Mouse (Mus musculus): ENCODE data around the gene Mia. TPM values are rescaled to one million over a fixed set of nuclear protein-coding genes. Genes with fewer than 3 reads are reported as not detected.

Mia gene
- total and polyA plus RNA-seq, 2 experiments from 2014 or later = 34.2 to 63.6 TPM

DNA sequence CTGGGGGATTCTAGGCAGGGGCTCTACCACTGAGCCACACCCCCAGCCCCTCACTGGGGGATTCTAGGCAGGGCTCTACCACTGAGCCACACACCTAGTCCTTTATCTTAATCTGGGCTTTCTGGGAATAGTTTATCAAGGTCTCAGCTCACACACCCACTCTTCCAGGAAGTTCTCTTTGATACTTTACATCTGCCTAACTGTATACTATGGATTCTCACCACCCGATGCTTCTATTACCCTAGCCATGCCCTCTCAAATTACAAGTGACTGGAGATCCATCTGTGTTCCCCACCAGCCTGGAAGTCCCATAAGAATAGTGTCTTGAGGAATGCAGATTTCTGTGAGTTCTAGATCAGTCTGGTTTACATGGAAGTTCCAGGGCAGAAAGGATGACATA, 41.6 kb upstream of the Mia start:
- no peak for TF ChIP-seq CTCF (IDR thresholded peaks at IDR 0.05; ENCODE audit: low read depth)

DNA sequence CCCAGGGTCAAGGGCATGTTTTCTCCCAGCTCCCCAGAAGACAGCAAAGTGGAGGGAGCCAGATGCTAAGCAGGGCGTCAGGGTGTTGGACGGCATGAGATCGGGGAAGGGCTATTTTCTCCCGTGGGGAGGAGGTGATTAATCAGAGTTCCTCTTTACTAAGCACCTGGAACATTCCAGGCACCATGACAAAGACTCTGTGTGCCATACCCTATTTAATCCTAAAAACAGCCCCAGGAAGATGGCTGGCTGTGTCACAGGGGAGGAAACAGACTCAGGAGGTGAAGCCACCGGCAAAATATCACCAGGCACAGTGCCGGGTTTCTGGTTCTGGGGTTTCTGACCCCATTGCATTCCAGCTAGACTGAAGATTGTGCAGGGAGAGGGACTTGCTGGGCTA, 41.0 kb upstream of the Mia start:
- peaks cover 31% of the 10 kb centered on the region for H3K4me1 ChIP-seq (ENCODE audit: insufficient read depth, low read length)
- H3K36me3 ChIP-seq (ENCODE audit: insufficient read depth, low read length) = no peaks in the 10 kb centered on the region
- no peak overlapping the region for H3K4me3 ChIP-seq (ENCODE audit: low read length)
- H3K27ac ChIP-seq = no peak overlapping the region
- no peak overlapping the region for H3K9ac ChIP-seq (replicated peaks; ENCODE audit: low read length)
- H3K27me3 ChIP-seq (ENCODE audit: insufficient read depth, low read length) = no peaks in the 10 kb centered on the region
- DNase-seq (ENCODE audit: low spot score) (no peak), ATAC-seq (no peak)
- H3K9me3 ChIP-seq (ENCODE audit: low read length) = no peaks in the 10 kb centered on the region
- no peak for TF ChIP-seq CTCF (IDR thresholded peaks at IDR 0.05; ENCODE audit: low read depth)
- 80% methylated on average over 6 of the region's 6 CpGs for WGBS
- no peak overlapping the region for H3K4me2 ChIP-seq (ENCODE audit: low read depth, low read length)

More for the DNA sequence above, 41.6 kb upstream of the Mia start:
- Histone ChIP-seq H3K4me3 (ENCODE audit: low read length) (no peak overlapping the region), H3K4me2 (ENCODE audit: low read depth, low read length) (no peak overlapping the region), H3K27me3 (ENCODE audit: insufficient read depth, low read length) (no peaks in the 10 kb centered on the region), H3K27ac (no peak overlapping the region), H3K9me3 (ENCODE audit: low read length) (no peaks in the 10 kb centered on the region), H3K9ac (replicated peaks; ENCODE audit: low read length) (no peak overlapping the region), H3K36me3 (ENCODE audit: insufficient read depth, low read length) (no peaks in the 10 kb centered on the region), H3K4me1 (ENCODE audit: insufficient read depth, low read length) (peaks cover 35% of the 10 kb centered on the region)
- 93% methylated on average over 1 of the region's 1 CpGs for WGBS
- no peak for ATAC-seq
- DNase-seq (ENCODE audit: low spot score) = no peak

- Histone ChIP-seq H3K4me3 (ENCODE audit: low read length) (no peak overlapping the region), H3K36me3 (ENCODE audit: insufficient read depth, low read length) (0 out of 2 replicates have a peak, but pooled peaks cover 2% of the 10 kb centered on the region), H3K4me2 (ENCODE audit: low read depth, low read length) (no peak overlapping the region), H3K27ac (no peak overlapping the region), H3K9ac (replicated peaks; ENCODE audit: low read length) (no peak overlapping the region), H3K9me3 (ENCODE audit: low read length) (no peaks in the 10 kb centered on the region), H3K27me3 (ENCODE audit: insufficient read depth, low read length) (no peaks in the 10 kb centered on the region), H3K4me1 (ENCODE audit: insufficient read depth, low read length) (peaks cover 11% of the 10 kb centered on the region)
- TF ChIP-seq CTCF (IDR thresholded peaks at IDR 0.05; ENCODE audit: low read depth) = no peak
- no peak for ATAC-seq
- DNase-seq (ENCODE audit: low spot score) = no peak
- WGBS = 59% methylated on average over 11 of the region's 11 CpGs
These were observed 39.0 kb upstream of the Mia start for GRCm38 (mm10) chr7:27219937-27220336.

- DNase-seq (ENCODE audit: low spot score) (no peak), ATAC-seq (no peak)
- H3K9me3 ChIP-seq (ENCODE audit: low read length) = no peaks in the 10 kb centered on the region
- H3K36me3 ChIP-seq (ENCODE audit: insufficient read depth, low read length) = peaks cover 10% of the 10 kb centered on the region; the same call in 1 of the 2 replicates
- H3K27ac ChIP-seq = no peak overlapping the region
- no peak overlapping the region for H3K4me2 ChIP-seq (ENCODE audit: low read depth, low read length)
- TF ChIP-seq CTCF (IDR thresholded peaks at IDR 0.05; ENCODE audit: low read depth) = no peak
- no peak overlapping the region for H3K9ac ChIP-seq (replicated peaks; ENCODE audit: low read length)
- H3K27me3 ChIP-seq (ENCODE audit: insufficient read depth, low read length) = no peaks in the 10 kb centered on the region
- H3K4me1 ChIP-seq (ENCODE audit: insufficient read depth, low read length) = no peaks in the 10 kb centered on the region
- WGBS = 85% methylated on average over 7 of the region's 7 CpGs
- H3K4me3 ChIP-seq (ENCODE audit: low read length) = no peak overlapping the region
These were observed 37.6 kb upstream of the Mia start for GRCm38 (mm10) chr7:27218586-27218985.

GRCm38 (mm10) chr7:27212626-27213025, 31.7 kb upstream of the Mia start:
- WGBS = 87% methylated on average over 2 of the region's 2 CpGs
- DNase-seq (ENCODE audit: low spot score) (no peak), ATAC-seq (no peak)
- Histone ChIP-seq H3K36me3 (ENCODE audit: insufficient read depth, low read length) (peaks cover 42% of the 10 kb centered on the region), H3K27me3 (ENCODE audit: insufficient read depth, low read length) (no peaks in the 10 kb centered on the region), H3K9ac (replicated peaks; ENCODE audit: low read length) (no peak overlapping the region), H3K4me2 (ENCODE audit: low read depth, low read length) (no peak overlapping the region), H3K9me3 (ENCODE audit: low read length) (no peaks in the 10 kb centered on the region), H3K27ac (no peak overlapping the region), H3K4me3 (ENCODE audit: low read length) (no peak overlapping the region), H3K4me1 (ENCODE audit: insufficient read depth, low read length) (no peaks in the 10 kb centered on the region)
- no peak for TF ChIP-seq CTCF (IDR thresholded peaks at IDR 0.05; ENCODE audit: low read depth)

GRCm38 (mm10) chr7:27203730-27204449, 22.9 kb upstream of the Mia start:
- Histone ChIP-seq H3K9ac (replicated peaks; ENCODE audit: low read length) (no peak overlapping the region), H3K9me3 (ENCODE audit: low read length) (no peaks in the 10 kb centered on the region), H3K4me3 (ENCODE audit: low read length) (no peak overlapping the region), H3K27ac (no peak overlapping the region), H3K4me1 (ENCODE audit: insufficient read depth, low read length) (no peaks in the 10 kb centered on the region), H3K4me2 (ENCODE audit: low read depth, low read length) (no peak overlapping the region), H3K36me3 (ENCODE audit: insufficient read depth, low read length) (peaks cover 29% of the 10 kb centered on the region), H3K27me3 (ENCODE audit: insufficient read depth, low read length) (no peaks in the 10 kb centered on the region)
- 93% methylated on average over 8 of the region's 8 CpGs for WGBS
- no peak for ATAC-seq
- DNase-seq (ENCODE audit: low spot score) = no peak
- no peak for TF ChIP-seq CTCF (IDR thresholded peaks at IDR 0.05; ENCODE audit: low read depth)

- WGBS = 93% methylated on average over 8 of the region's 8 CpGs
These were observed 17.8 kb upstream of the Mia start for GRCm38 (mm10) chr7:27198779-27199178.

More at GRCm38 (mm10) chr7:27198779-27199178, 17.8 kb upstream of the Mia start:
- Histone ChIP-seq H3K27me3 (ENCODE audit: insufficient read depth, low read length) (no peaks in the 10 kb centered on the region), H3K4me1 (ENCODE audit: insufficient read depth, low read length) (peaks cover 11% of the 10 kb centered on the region), H3K9ac (replicated peaks; ENCODE audit: low read length) (no peak overlapping the region), H3K36me3 (ENCODE audit: insufficient read depth, low read length) (peaks cover 14% of the 10 kb centered on the region; the same call in 1 of the 2 replicates), H3K9me3 (ENCODE audit: low read length) (no peaks in the 10 kb centered on the region), H3K4me3 (ENCODE audit: low read length) (no peak overlapping the region), H3K4me2 (ENCODE audit: low read depth, low read length) (no peak overlapping the region), H3K27ac (no peak overlapping the region)
- ATAC-seq (no peak), DNase-seq (ENCODE audit: low spot score) (no peak)
- no peak for TF ChIP-seq CTCF (IDR thresholded peaks at IDR 0.05; ENCODE audit: low read depth)

All from hindbrain, postnatal 0 days (tissue).